Mouse (Mus musculus) stomach, embryonic 16.5 days (tissue): ENCODE data around the gene Atm. TPM values are rescaled to one million over a fixed set of nuclear protein-coding genes. Genes with fewer than 3 reads are reported as not detected.

Experiments
- ATAC-seq: fragments of 200-750 bp; cut with Nextera tagmentation; 2 replicates; pipeline ENCODE4 v1.8.0; 2017; ENCODE audit warnings: moderate number of reproducible peaks, moderate TSS enrichment; ENCODE audit not compliant: insufficient read depth, low FRiP score
- H3K27ac ChIP-seq: fragments of 300-500 bp; sonication (generic); 2 replicates; pipeline ENCODE4 v1.5.1; 2014; ENCODE audit warnings: low read length
- H3K27me3 ChIP-seq: fragments of 300-500 bp; sonication (generic); 2 replicates; pipeline ENCODE4 v1.6.1; 2014; ENCODE audit warnings: low read length, control low read depth, mixed read lengths; ENCODE audit not compliant: control insufficient read depth, insufficient read depth
- H3K36me3 ChIP-seq: fragments of 300-500 bp; sonication (generic); 2 replicates; pipeline ENCODE4 v1.6.1; 2014; ENCODE audit warnings: low read length; ENCODE audit not compliant: control insufficient read depth, insufficient read depth
- H3K4me1 ChIP-seq: fragments of 300-500 bp; sonication (generic); 2 replicates; pipeline ENCODE4 v1.6.1; 2014; ENCODE audit warnings: low read length, control low read depth, mixed read lengths; ENCODE audit not compliant: control insufficient read depth, insufficient read depth
- H3K4me2 ChIP-seq: fragments of 300-500 bp; sonication (generic); 2 replicates; pipeline ENCODE4 v1.6.1; 2014; ENCODE audit warnings: low read depth, low read length, mixed read lengths
- H3K4me3 ChIP-seq: fragments of 300-500 bp; sonication (generic); replicated peaks from 2 replicates; pipeline ENCODE4 v1.5.1; 2014; ENCODE audit warnings: mild to moderate bottlenecking, low read length
- H3K9ac ChIP-seq: fragments of 300-500 bp; sonication (generic); 2 replicates; pipeline ENCODE4 v1.6.1; 2014; ENCODE audit warnings: low read length
- H3K9me3 ChIP-seq: fragments of 300-500 bp; sonication (generic); replicated peaks from 2 replicates; pipeline ENCODE4 v1.6.1; 2016; ENCODE audit warnings: low read length, control low read depth; ENCODE audit not compliant: control insufficient read depth
- WGBS: fragments of 180-500 bp; shearing (Covaris S2); extraction: QIAGEN DNeasy Blood & Tissue Kit; methylation state at CpG from one replicate; pipeline ENCODE4 v1.1.7; 2014; 5-methylcytosine and 5-hydroxymethylcytosine counted together
- polyA plus RNA-seq: library from polyadenylated mRNA; unstranded; fragments of >200 nt; fragmentation: Nextera tagmentation; extraction: Ambion mirVana; gene quantifications from 2 replicates; pipeline ENCODE4 v1.2.1, GENCODE M21; 2015

Atm gene
- polyA plus RNA-seq, 1 experiment from 2014 or later, result 10.9 TPM

- Histone ChIP-seq H3K4me1 (no peaks in the 10 kb centered on the region), H3K9ac (no peak overlapping the region), H3K27ac (no peak overlapping the region), H3K36me3 (no peaks in the 10 kb centered on the region), H3K4me3 (no peak overlapping the region), H3K4me2 (no peak overlapping the region), H3K9me3 (no peaks in the 10 kb centered on the region), H3K27me3 (no peaks in the 10 kb centered on the region)
- no peak for ATAC-seq
These were observed 22.4 kb downstream of the Atm start for GRCm38 (mm10) chr9:53514091-53514490.

GRCm38 (mm10) chr9:53508053-53508452, 28.5 kb downstream of the Atm start:
- H3K27me3 ChIP-seq, result no peaks in the 10 kb centered on the region
- WGBS, result 85% methylated on average over 7 of the region's 7 CpGs
- no peak overlapping the region for H3K4me3 ChIP-seq
- no peak overlapping the region for H3K9ac ChIP-seq
- H3K27ac ChIP-seq, result no peak overlapping the region
- no peak overlapping the region for H3K4me2 ChIP-seq
- no peaks in the 10 kb centered on the region for H3K9me3 ChIP-seq
- ATAC-seq, result no peak
- no peaks in the 10 kb centered on the region for H3K36me3 ChIP-seq
- no peaks in the 10 kb centered on the region for H3K4me1 ChIP-seq

GRCm38 (mm10) chr9:53485886-53486285, 50.7 kb downstream of the Atm start:
- Histone ChIP-seq H3K36me3 (no peaks in the 10 kb centered on the region), H3K9ac (no peak overlapping the region), H3K4me2 (no peak overlapping the region), H3K27me3 (no peaks in the 10 kb centered on the region), H3K4me3 (no peak overlapping the region), H3K4me1 (no peaks in the 10 kb centered on the region), H3K9me3 (no peaks in the 10 kb centered on the region), H3K27ac (no peak overlapping the region)
- ATAC-seq, result no peak

GRCm38 (mm10) chr9:53472806-53473518, 63.6 kb downstream of the Atm start:
- WGBS, result 72% methylated on average over 9 of the region's 9 CpGs
- H3K4me3 ChIP-seq, result no peak overlapping the region
- no peak overlapping the region for H3K27ac ChIP-seq

GRCm38 (mm10) chr9:53452038-53452437, 84.5 kb downstream of the Atm start:
- no peak overlapping the region for H3K27ac ChIP-seq
- no peak overlapping the region for H3K4me2 ChIP-seq
- no peak overlapping the region for H3K4me3 ChIP-seq
- H3K27me3 ChIP-seq, result no peaks in the 10 kb centered on the region
- no peak overlapping the region for H3K9ac ChIP-seq
- H3K4me1 ChIP-seq, result no peaks in the 10 kb centered on the region
- WGBS, result 87% methylated on average over 2 of the region's 2 CpGs
- H3K36me3 ChIP-seq, result 0 out of 2 replicates have a peak, but pooled peaks cover 12% of the 10 kb centered on the region
- H3K9me3 ChIP-seq, result no peaks in the 10 kb centered on the region
- no peak for ATAC-seq

More at GRCm38 (mm10) chr9:53472806-53473518, 63.6 kb downstream of the Atm start:
- no peaks in the 10 kb centered on the region for H3K9me3 ChIP-seq
- H3K36me3 ChIP-seq, result 0 out of 2 replicates have a peak, but pooled peaks cover 4% of the 10 kb centered on the region
- H3K27me3 ChIP-seq, result no peaks in the 10 kb centered on the region
- H3K4me2 ChIP-seq, result no peak overlapping the region
- no peak overlapping the region for H3K9ac ChIP-seq
- no peaks in the 10 kb centered on the region for H3K4me1 ChIP-seq
- no peak for ATAC-seq

GRCm38 (mm10) chr9:53450609-53451008, 85.9 kb downstream of the Atm start:
- no peak overlapping the region for H3K4me2 ChIP-seq
- H3K9ac ChIP-seq, result no peak overlapping the region
- ATAC-seq, result no peak
- no peak overlapping the region for H3K27ac ChIP-seq
- H3K4me1 ChIP-seq, result no peaks in the 10 kb centered on the region
- H3K27me3 ChIP-seq, result no peaks in the 10 kb centered on the region
- WGBS, result 88% methylated on average over 1 of the region's 1 CpGs
- 0 out of 2 replicates have a peak, but pooled peaks cover 12% of the 10 kb centered on the region for H3K36me3 ChIP-seq
- H3K4me3 ChIP-seq, result no peak overlapping the region
- no peaks in the 10 kb centered on the region for H3K9me3 ChIP-seq

GRCm38 (mm10) chr9:53435830-53436570, 100.5 kb downstream of the Atm start:
- no peak overlapping the region for H3K4me2 ChIP-seq
- 88% methylated on average over 14 of the region's 14 CpGs for WGBS
- ATAC-seq, result no peak

GRCm38 (mm10) chr9:53427638-53428037, 108.9 kb downstream of the Atm start:
- H3K27ac ChIP-seq, result no peak overlapping the region
- H3K36me3 ChIP-seq, result no peaks in the 10 kb centered on the region
- no peak overlapping the region for H3K9ac ChIP-seq
- H3K4me3 ChIP-seq, result no peak overlapping the region
- no peaks in the 10 kb centered on the region for H3K9me3 ChIP-seq
- H3K4me1 ChIP-seq, result no peaks in the 10 kb centered on the region
- H3K27me3 ChIP-seq, result no peaks in the 10 kb centered on the region
- no peak for ATAC-seq
- no peak overlapping the region for H3K4me2 ChIP-seq
- 47% methylated on average over 3 of the region's 3 CpGs for WGBS

More at GRCm38 (mm10) chr9:53435830-53436570, 100.5 kb downstream of the Atm start:
- no peaks in the 10 kb centered on the region for H3K4me1 ChIP-seq
- H3K36me3 ChIP-seq, result no peaks in the 10 kb centered on the region
- no peak overlapping the region for H3K4me3 ChIP-seq
- no peaks in the 10 kb centered on the region for H3K9me3 ChIP-seq
- no peak overlapping the region for H3K27ac ChIP-seq
- H3K27me3 ChIP-seq, result no peaks in the 10 kb centered on the region
- H3K9ac ChIP-seq, result no peak overlapping the region

GRCm38 (mm10) chr9:53426726-53427125, 109.8 kb downstream of the Atm start:
- Histone ChIP-seq H3K4me3 (no peak overlapping the region), H3K9ac (no peak overlapping the region), H3K9me3 (no peaks in the 10 kb centered on the region), H3K36me3 (no peaks in the 10 kb centered on the region), H3K4me2 (no peak overlapping the region), H3K4me1 (no peaks in the 10 kb centered on the region), H3K27ac (no peak overlapping the region), H3K27me3 (no peaks in the 10 kb centered on the region)
- WGBS, result 88% methylated on average over 3 of the region's 3 CpGs
- ATAC-seq, result no peak
